ENCODE assay signal across 7 mouse cellular contexts in the genomic region with DNA sequence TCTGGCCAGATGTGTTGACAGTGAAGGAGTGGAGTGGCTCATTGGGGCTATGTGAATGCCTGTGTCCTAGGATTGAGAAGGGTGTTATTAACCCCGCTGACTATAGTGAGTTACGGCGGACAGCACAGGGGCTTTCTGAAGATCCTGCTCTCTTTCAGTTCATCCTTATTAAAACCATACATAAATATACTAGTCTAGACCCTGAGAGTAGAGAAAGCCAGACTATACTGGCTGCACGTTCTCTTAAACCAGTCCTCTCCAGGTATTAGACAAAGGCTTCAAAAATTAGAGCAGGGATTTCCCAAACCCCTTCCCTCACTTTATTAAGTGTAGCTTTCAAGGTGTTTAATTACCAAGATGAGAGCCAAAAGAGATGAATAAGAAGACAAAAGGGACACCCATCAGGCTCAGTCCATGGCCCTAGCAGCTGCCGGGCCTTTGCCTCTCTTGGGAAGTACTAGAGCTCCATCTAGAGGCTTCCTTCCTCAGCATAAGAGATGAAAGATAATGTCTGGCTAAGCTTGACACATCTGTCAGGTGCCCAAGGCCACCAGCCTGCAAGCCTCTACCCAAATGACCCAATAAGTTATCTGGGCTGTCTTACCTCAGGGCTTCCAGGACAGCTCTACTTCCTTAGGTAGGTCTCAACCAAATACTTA. TPM values are rescaled to one million over a fixed set of nuclear protein-coding genes. Genes with fewer than 3 reads are reported as not detected.
DNase-seq lines count a peak whose midpoint lies in the region; ATAC-seq and TF ChIP-seq lines count a peak whose summit lies in the region.

No protein-coding gene starts in this region.

- TF ChIP-seq POLR2A in MEL (IDR thresholded peaks at IDR 0.05; ENCODE audit: control insufficient read depth in 1 of 2, insufficient read depth in 1 of 2, low read depth in 1 of 2, low read length in 2 of 2, poor library complexity in 1 of 2) = no peak

- H3ac ChIP-seq in C2C12 (ENCODE audit: control insufficient read depth, insufficient read length, low read depth) = no peak overlapping the region

- TF ChIP-seq CTCF in C2C12 (IDR thresholded peaks at IDR 0.05; ENCODE audit: control insufficient read depth, insufficient read depth, insufficient read length) (peak; percentile 31), MEL (IDR thresholded peaks at IDR 0.05 in 2 of 3, conservative IDR thresholded peaks at IDR 0.05 in 1 of 3; ENCODE audit: control insufficient read depth in 1 of 3, insufficient read depth in 1 of 3, low read depth in 2 of 3, low read length in 3 of 3, poor library complexity in 1 of 3, severe bottlenecking in 1 of 3) (peak; percentile 23 to 72 (median 58); a peak in 5 of 6 replicates)

- H3K9me3 ChIP-seq in MEL (replicated peaks; ENCODE audit: insufficient read depth, low read length) = no peaks in the 10 kb centered on the region
- H3K9me3 ChIP-seq in hindbrain, embryonic 13.5 days = no peaks in the 10 kb centered on the region

- no peaks in the 10 kb centered on the region for H3K79me3 ChIP-seq in C2C12 (ENCODE audit: low read depth)

- TF ChIP-seq EP300 in MEL (IDR thresholded peaks at IDR 0.05; ENCODE audit: low read depth in 1 of 2, low read length in 2 of 2) = no peak

- no peak overlapping the region for H3K4me2 ChIP-seq in hindbrain, embryonic 13.5 days

- peak; percentile 75 for TF ChIP-seq RAD21 in MEL (IDR thresholded peaks at IDR 0.05; ENCODE audit: low read depth, low read length)

- no peaks in the 10 kb centered on the region for H3K4me1 ChIP-seq in MEL (ENCODE audit: control insufficient read depth in 1 of 2, insufficient read depth in 2 of 2, low read length in 2 of 2)
- peaks cover 2% of the 10 kb centered on the region for H3K4me1 ChIP-seq in hindbrain, embryonic 13.5 days (replicated peaks)

- DNase-seq in MEL (ENCODE audit: low read depth, low spot score) = peak; percentile 54
- peak; percentile 72 for DNase-seq in embryo, embryonic 9.5 days (ENCODE audit: extremely low spot score)
- peak; percentile 30 for DNase-seq in layer of hippocampus, adult 9-11 months
- peak; percentile 63 for DNase-seq in lung, postnatal 36 days
- peak; percentile 12 for DNase-seq in right cerebral cortex, postnatal 25 days

- H3K36me3 ChIP-seq in C2C12 (ENCODE audit: control insufficient read depth, insufficient read depth) (no peaks in the 10 kb centered on the region), MEL (ENCODE audit: control insufficient read depth in 1 of 2, insufficient read depth in 2 of 2, low read length in 2 of 2) (no peaks in the 10 kb centered on the region)
- no peaks in the 10 kb centered on the region for H3K36me3 ChIP-seq in hindbrain, embryonic 13.5 days

- 62% methylated on average over 5 of the region's 5 CpGs for WGBS in hindbrain, embryonic 13.5 days

- peaks cover under 1% of the 10 kb centered on the region for H3K27me3 ChIP-seq in C2C12 (ENCODE audit: control insufficient read depth, insufficient read depth, insufficient read length)
- peaks cover 4 to 5% of the 10 kb centered on the region in 2 experiments; a peak in 3 of 4 replicates for H3K27me3 ChIP-seq in MEL (ENCODE audit: control insufficient read depth in 1 of 2, insufficient read depth in 2 of 2, low read length in 2 of 2)
- H3K27me3 ChIP-seq in hindbrain, embryonic 13.5 days = peaks cover 8% of the 10 kb centered on the region

- H3K27ac ChIP-seq in MEL (ENCODE audit: control insufficient read depth, low read depth, low read length) = no peak overlapping the region
- H3K27ac ChIP-seq in hindbrain, embryonic 13.5 days = no peak overlapping the region

- H3K4me3 ChIP-seq in C2C12 (ENCODE audit: insufficient read depth, poor library complexity, severe bottlenecking) = no peak overlapping the region
- no peak overlapping the region for H3K4me3 ChIP-seq in MEL (ENCODE audit: control insufficient read depth in 1 of 2, insufficient read depth in 1 of 2, low read depth in 2 of 2, low read length in 2 of 2)
- H3K4me3 ChIP-seq in hindbrain, embryonic 13.5 days = no peak overlapping the region

- no peak overlapping the region for H3K9ac ChIP-seq in MEL (ENCODE audit: control insufficient read depth, low read depth, low read length, poor library complexity, severe bottlenecking)
- no peak overlapping the region for H3K9ac ChIP-seq in hindbrain, embryonic 13.5 days

- H3K79me2 ChIP-seq in C2C12 (ENCODE audit: control insufficient read depth, insufficient read depth) (no peaks in the 10 kb centered on the region), MEL (ENCODE audit: control insufficient read depth, insufficient read depth, low read length, poor library complexity) (no peaks in the 10 kb centered on the region)

- 0 out of 2 replicates have a peak, but pooled peaks have one; percentile 77 for ATAC-seq in hindbrain, embryonic 13.5 days (ENCODE audit: low FRiP score)

TF ChIP-seq in C2C12, 6 proteins besides CTCF, POLR2A, EP300 and RAD21:
- no peak for TF ChIP-seq FOSL1 (IDR thresholded peaks at IDR 0.05; ENCODE audit: insufficient read depth, low read length, poor library complexity, severe bottlenecking)
- no peak for TF ChIP-seq MYOD1 (IDR thresholded peaks at IDR 0.05; ENCODE audit: control insufficient read depth, insufficient read length, low read depth)
- no peak for TF ChIP-seq MAX (IDR thresholded peaks at IDR 0.05)
- no peak for TF ChIP-seq USF1 (IDR thresholded peaks at IDR 0.05; ENCODE audit: low read depth)
- TF ChIP-seq MYOG (IDR thresholded peaks at IDR 0.05; ENCODE audit: control insufficient read depth, extremely low read depth, insufficient read length) = no peak
- TF ChIP-seq CEBPB (IDR thresholded peaks at IDR 0.05; ENCODE audit: low read depth) = no peak

TF ChIP-seq in MEL, 35 proteins besides CTCF, POLR2A, EP300 and RAD21:
- TF ChIP-seq SIN3A (IDR thresholded peaks at IDR 0.05; ENCODE audit: low read length) (no peak), KAT2A (conservative IDR thresholded peaks at IDR 0.05; ENCODE audit: low read depth, low read length) (no peak), HCFC1 (IDR thresholded peaks at IDR 0.05; ENCODE audit: low read depth, low read length) (no peak), POLR2AphosphoS5 (IDR thresholded peaks at IDR 0.05; ENCODE audit: borderline replicate concordance, low read depth, low read length) (no peak), ETS1 (IDR thresholded peaks at IDR 0.05; ENCODE audit: low read depth, low read length) (no peak), MYC (IDR thresholded peaks at IDR 0.05; ENCODE audit: low read depth, low read length) (no peak), MEF2A (IDR thresholded peaks at IDR 0.05; ENCODE audit: extremely low read depth, insufficient replicate concordance, low read depth, low read length, poor library complexity, severe bottlenecking) (no peak), NRF1 (IDR thresholded peaks at IDR 0.05; ENCODE audit: insufficient read depth, low read depth, low read length, poor library complexity, severe bottlenecking) (no peak), CHD2 (IDR thresholded peaks at IDR 0.05; ENCODE audit: low read length) (no peak), ZNF384 (IDR thresholded peaks at IDR 0.05; ENCODE audit: low read depth, low read length) (no peak), UBTF (IDR thresholded peaks at IDR 0.05; ENCODE audit: borderline replicate concordance, insufficient read depth, low read depth, low read length) (no peak), MYB (IDR thresholded peaks at IDR 0.05; ENCODE audit: low read depth, low read length) (no peak), SMC3 (IDR thresholded peaks at IDR 0.05; ENCODE audit: low read depth, low read length) (peak; percentile 55), POLR2AphosphoS2 (IDR thresholded peaks at IDR 0.05; ENCODE audit: low read length) (no peak), MAZ (IDR thresholded peaks at IDR 0.05; ENCODE audit: low read depth, low read length) (no peak), NELFE (IDR thresholded peaks at IDR 0.05; ENCODE audit: low read depth, low read length) (no peak), MAX (IDR thresholded peaks at IDR 0.05; ENCODE audit: low read length) (no peak), ZKSCAN1 (IDR thresholded peaks at IDR 0.05; ENCODE audit: low read depth, low read length) (no peak), RCOR1 (IDR thresholded peaks at IDR 0.05; ENCODE audit: low read depth, low read length) (no peak), USF2 (IDR thresholded peaks at IDR 0.05; ENCODE audit: borderline replicate concordance in 1 of 2, insufficient read depth in 1 of 2, low read depth in 1 of 2, low read length in 2 of 2) (no peak), TBP (IDR thresholded peaks at IDR 0.05; ENCODE audit: low read depth, low read length) (no peak), ELF1 (IDR thresholded peaks at IDR 0.05; ENCODE audit: low read depth, low read length) (no peak), ZMIZ1 (IDR thresholded peaks at IDR 0.05; ENCODE audit: low read depth, low read length) (no peak), ZC3H11A (IDR thresholded peaks at IDR 0.05; ENCODE audit: low read depth, low read length) (peak; percentile 42), GATA1 (IDR thresholded peaks at IDR 0.05; ENCODE audit: low read depth, low read length) (peak; percentile 39; the same call in 1 of the 2 replicates), MAFK (IDR thresholded peaks at IDR 0.05; ENCODE audit: borderline replicate concordance, low read depth, low read length) (no peak)

RNA-seq across cellular contexts. Expression of gene Ireb2, which starts 42.0 kb away (rescaled TPM):
- polyA plus RNA-seq in C2C12 (2012; fragmentation: generic; extraction: Trizol) = 7.8 TPM
- 13.8 and 16.0 TPM in 2 replicates for total RNA-seq in MEL (2012; rRNA removed)
- polyA plus RNA-seq in MEL (2012; ENCODE audit: insufficient read depth in 1 of 2, insufficient read length in 2 of 2, low read depth in 1 of 2, low replicate concordance in 2 of 2, missing spikeins in 1 of 2) = 10 to 100 TPM; 25.1 to 26.4 TPM
- 46.0 and 46.5 TPM in 2 replicates for polyA plus RNA-seq in hindbrain, embryonic 13.5 days (2015; fragmentation: Nextera tagmentation; extraction: Ambion mirVana)

RNA-seq across cellular contexts. Expression of gene Crabp1, which starts 57.0 kb away (rescaled TPM):
- polyA plus RNA-seq in C2C12 (2012; fragmentation: generic; extraction: Trizol) = not detected
- not detected in 2 replicates for total RNA-seq in MEL (2012; rRNA removed)
- not detected for polyA plus RNA-seq in MEL (2012; ENCODE audit: insufficient read depth in 1 of 2, insufficient read length in 2 of 2, low read depth in 1 of 2, low replicate concordance in 2 of 2, missing spikeins in 1 of 2)
- polyA plus RNA-seq in hindbrain, embryonic 13.5 days (2015; fragmentation: Nextera tagmentation; extraction: Ambion mirVana) = 368 and 389 TPM in 2 replicates

Comparison
In these comparisons a context has a peak if more than half of its experiments do, and no peak if none do; other contexts are left out.
1. DNase-seq: peak in every context shown above with its lines; median percentile 72 in embryo, embryonic 9.5 days; 63 in lung, postnatal 36 days; 54 in MEL; 30 in layer of hippocampus, adult 9-11 months; 12 in right cerebral cortex, postnatal 25 days.
2. RNA of gene Crabp1, which starts 57.0 kb away (polyA plus RNA-seq): 368 to 389 TPM in hindbrain, embryonic 13.5 days; not detected in C2C12 (single experiment) and not detected in MEL; every median in the first group is over 100 times any median in the second.